Mouse (Mus musculus) frontal cortex, postnatal 14 days (tissue): ENCODE measurements at regions not wholly inside any gene's neighbourhood (a gene's known extent, or its start where the extent isn't known, plus 50 kb on each side); places are given as distances from the start of the nearest gene placed in this dataset.

ENCODE experiments used
- DNase-seq, 2 experiments: peaks; one replicate each; pipeline ENCODE4 v3.0.0; 2022; ENCODE audit warnings: low spot score in 2 of 2

- DNase-seq: no peak
Observed at GRCm38 (mm10) chr8:34380615-34381014, 269.1 kb upstream of the Gm10131 start.

- DNase-seq: no peak
Observed at GRCm38 (mm10) chr8:34377154-34377553, 265.6 kb upstream of the Gm10131 start.

GRCm38 (mm10) chr8:34374242-34374641 lies 262.7 kb upstream of the Gm10131 start:
- DNase-seq: no peak

GRCm38 (mm10) chr8:34372666-34372980 lies 261.1 kb upstream of the Gm10131 start:
- DNase-seq: no peak

- DNase-seq: peak; percentile 22 to 40
Observed at GRCm38 (mm10) chr8:34371973-34372665, 260.6 kb upstream of the Gm10131 start.

- DNase-seq: no peak
Observed at GRCm38 (mm10) chr8:34371391-34371790, 259.9 kb upstream of the Gm10131 start.

GRCm38 (mm10) chr8:34368556-34368955 lies 257.0 kb upstream of the Gm10131 start:
- no peak for DNase-seq

GRCm38 (mm10) chr8:34364446-34365035 lies 253.0 kb upstream of the Gm10131 start:
- DNase-seq: no peak

GRCm38 (mm10) chr8:34363679-34364078 lies 252.1 kb upstream of the Gm10131 start:
- no peak for DNase-seq

GRCm38 (mm10) chr8:34363131-34363530 lies 251.6 kb upstream of the Gm10131 start:
- DNase-seq: no peak

- DNase-seq: no peak
Observed at GRCm38 (mm10) chr8:34361377-34361776, 249.8 kb upstream of the Gm10131 start.

- no peak for DNase-seq
Observed at GRCm38 (mm10) chr8:34359776-34360175, 248.2 kb upstream of the Gm10131 start.

- no peak for DNase-seq
Observed at GRCm38 (mm10) chr8:34355059-34355458, 243.5 kb upstream of the Gm10131 start.

GRCm38 (mm10) chr8:34353140-34353855 lies 241.8 kb upstream of the Gm10131 start:
- DNase-seq: no peak

GRCm38 (mm10) chr8:34334851-34335250 lies 223.3 kb upstream of the Gm10131 start:
- peak in 1 of 2 experiments; percentile 40 for DNase-seq

GRCm38 (mm10) chr8:34331673-34332072 lies 220.1 kb upstream of the Gm10131 start:
- no peak for DNase-seq

GRCm38 (mm10) chr8:34326614-34326965 lies 215.1 kb upstream of the Gm10131 start:
- DNase-seq: no peak

GRCm38 (mm10) chr8:34325841-34326613 lies 214.5 kb upstream of the Gm10131 start:
- DNase-seq: peak in 1 of 2 experiments; percentile 35

- peak in 1 of 2 experiments; percentile 34 for DNase-seq
Observed at GRCm38 (mm10) chr8:34320158-34320587, 208.6 kb upstream of the Gm10131 start.

- no peak for DNase-seq
Observed at GRCm38 (mm10) chr8:34319719-34320118, 208.2 kb upstream of the Gm10131 start.

GRCm38 (mm10) chr8:34315233-34315632 lies 203.7 kb upstream of the Gm10131 start:
- no peak for DNase-seq
